Mouse (Mus musculus) retina, postnatal 1 day (tissue): ENCODE data around the gene Ptprb.

Experiments
- DNase-seq: peaks from one replicate; pipeline ENCODE4 v3.0.0-alpha.2; 2012

Gene Ptprb

GRCm38 (mm10) chr10:116300824-116301223 is 25.5 kb downstream of the Ptprb start:
- no peak for DNase-seq

DNA sequence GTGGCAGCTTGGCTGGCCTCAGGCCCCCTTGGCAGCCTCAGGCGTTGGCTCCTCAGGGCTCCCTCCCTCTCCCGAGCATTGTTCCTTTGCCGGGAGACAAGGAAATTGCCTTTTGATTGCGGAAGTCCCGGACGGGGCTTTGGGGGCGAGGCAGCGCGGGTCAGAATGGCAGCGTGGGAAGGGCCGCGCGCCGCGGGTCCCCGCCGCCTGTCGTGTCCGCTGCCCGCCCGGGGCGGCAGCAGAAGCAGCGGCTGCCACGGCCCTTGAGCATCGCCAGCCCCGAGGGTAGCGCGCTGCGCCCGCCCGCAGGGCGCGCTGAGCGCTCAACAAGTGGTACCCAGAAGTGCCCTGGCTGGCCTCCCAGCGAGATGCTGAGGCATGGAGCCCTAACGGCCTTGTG is 25.9 kb downstream of the Ptprb start:
- DNase-seq = peak; percentile 67

GRCm38 (mm10) chr10:116304355-116304754 is 29.0 kb downstream of the Ptprb start:
- DNase-seq = no peak

GRCm38 (mm10) chr10:116309460-116309859 is 34.1 kb downstream of the Ptprb start:
- no peak for DNase-seq

DNA sequence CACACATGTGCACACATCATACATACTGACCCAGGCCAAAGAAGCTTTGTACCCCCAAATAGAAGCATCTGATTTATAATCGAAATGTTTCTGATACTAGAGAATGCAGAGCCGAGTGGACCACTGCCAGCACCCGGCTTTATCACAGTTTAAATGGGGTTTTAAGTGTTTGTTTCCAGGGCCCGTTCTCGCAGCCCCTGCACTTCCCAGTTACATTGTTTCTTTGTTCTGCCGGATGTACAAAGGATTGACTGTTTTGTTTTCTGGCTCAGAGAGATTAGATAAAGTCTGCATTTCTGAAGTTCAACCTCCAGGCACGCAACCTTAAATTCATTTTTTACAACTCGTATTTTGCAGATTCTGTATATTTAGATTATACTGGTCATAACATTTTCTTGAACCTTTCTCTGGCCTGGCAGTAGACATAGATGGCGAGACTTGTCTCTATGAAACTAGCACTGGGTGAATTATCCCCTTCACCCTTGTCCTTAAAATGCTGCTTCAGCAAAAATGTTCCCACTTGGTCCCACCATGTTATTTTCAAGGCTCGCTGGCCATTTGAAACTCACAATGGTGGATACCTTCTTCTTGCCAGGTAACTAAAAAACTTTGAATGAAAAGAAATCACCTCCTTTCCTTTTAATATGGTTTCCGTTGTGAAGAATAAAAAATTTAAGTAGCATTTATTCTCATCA is 35.3 kb downstream of the Ptprb start:
- no peak for DNase-seq

DNA sequence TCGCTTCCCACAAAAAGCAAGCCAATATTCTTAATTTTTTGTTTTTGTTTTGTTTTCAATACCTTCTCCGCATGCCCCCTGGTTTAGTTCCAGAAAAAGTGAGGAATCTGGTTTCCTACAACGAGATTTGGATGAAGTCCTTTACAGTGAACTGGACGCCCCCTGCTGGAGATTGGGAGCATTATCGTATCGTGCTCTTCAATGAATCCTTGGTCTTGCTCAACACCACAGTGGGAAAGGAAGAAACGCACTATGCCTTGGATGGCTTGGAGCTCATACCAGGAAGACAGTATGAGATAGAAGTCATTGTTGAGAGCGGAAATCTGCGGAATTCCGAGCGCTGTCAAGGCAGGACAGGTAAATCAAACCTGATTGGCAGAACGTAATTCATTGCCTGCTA is 43.9 kb downstream of the Ptprb start:
- DNase-seq = peak; percentile 84

DNA sequence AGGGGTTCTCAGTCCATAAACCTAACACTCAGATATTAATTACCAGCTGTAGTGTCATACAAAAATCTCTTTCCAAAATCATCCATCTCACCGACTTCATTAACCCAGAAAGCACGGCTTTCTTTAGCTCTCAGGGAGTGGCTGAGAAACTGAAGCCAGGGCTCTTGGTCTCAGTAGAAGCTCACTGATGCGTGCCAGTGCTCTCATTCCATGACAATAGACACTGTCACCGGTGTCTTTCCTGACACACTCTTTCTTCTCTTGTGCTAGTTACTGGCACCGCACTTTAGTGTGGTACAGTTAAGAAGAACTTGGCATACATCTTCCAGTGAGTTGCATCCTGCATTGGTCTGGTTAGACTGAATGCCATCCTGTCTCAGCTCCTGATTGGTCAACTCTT is 53.8 kb downstream of the Ptprb start:
- DNase-seq = peak; percentile 86

DNA sequence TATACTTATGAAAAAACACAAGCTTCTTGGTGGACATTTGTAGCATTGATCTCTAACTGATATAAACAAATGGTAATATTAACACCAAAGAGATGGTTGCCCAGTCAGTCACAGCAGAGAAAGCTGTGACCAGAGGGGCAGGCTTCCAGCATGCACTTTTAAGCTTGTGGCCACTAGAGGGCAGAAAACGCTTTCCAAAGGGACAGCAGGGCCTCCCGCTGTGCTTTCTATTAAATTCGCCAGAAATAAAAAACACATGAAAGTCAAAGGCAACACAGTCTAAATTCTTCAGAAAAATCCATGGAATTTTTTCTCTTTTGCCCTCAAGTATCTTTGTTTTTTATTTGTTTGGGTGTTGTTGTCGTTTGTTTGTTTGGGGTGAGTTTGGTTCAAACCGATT is 55.1 kb downstream of the Ptprb start:
- peak; percentile 88 for DNase-seq

- peak; percentile 21 for DNase-seq
Observed at GRCm38 (mm10) chr10:116330961-116331510, 55.7 kb downstream of the Ptprb start.

GRCm38 (mm10) chr10:116333666-116334065 is 58.3 kb downstream of the Ptprb start:
- peak; percentile 17 for DNase-seq

- no peak for DNase-seq
Observed at GRCm38 (mm10) chr10:116334120-116334519, 58.8 kb downstream of the Ptprb start.

- DNase-seq = no peak
Observed at GRCm38 (mm10) chr10:116335328-116335727, 60.0 kb downstream of the Ptprb start.

GRCm38 (mm10) chr10:116341194-116341593 is 65.9 kb downstream of the Ptprb start:
- no peak for DNase-seq

DNA sequence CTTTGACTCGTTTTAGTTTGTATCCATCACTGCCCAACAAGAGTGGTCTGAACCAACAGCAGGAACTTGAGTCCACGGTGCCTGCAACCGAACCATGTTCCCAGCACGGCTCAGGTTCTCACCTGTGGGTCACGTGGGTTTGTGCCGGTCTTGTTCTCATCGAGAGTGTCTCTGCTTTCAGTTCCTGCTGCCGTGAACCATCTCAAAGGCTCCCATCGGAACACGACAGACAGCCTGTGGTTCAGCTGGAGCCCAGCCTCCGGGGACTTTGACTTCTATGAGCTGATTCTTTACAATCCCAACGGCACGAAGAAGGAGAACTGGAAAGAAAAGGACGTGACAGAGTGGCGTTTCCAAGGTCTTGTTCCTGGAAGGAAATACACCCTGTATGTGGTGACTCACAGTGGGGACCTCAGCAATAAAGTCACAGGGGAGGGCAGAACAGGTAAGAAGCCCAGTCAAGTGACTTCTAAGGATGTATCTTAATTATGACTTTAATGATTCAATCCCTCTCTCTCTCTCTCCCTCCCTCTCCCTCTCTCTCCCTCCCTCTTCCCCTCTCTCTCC is 71.4 kb downstream of the Ptprb start:
- no peak for DNase-seq

GRCm38 (mm10) chr10:116349004-116349403 is 73.7 kb downstream of the Ptprb start:
- no peak for DNase-seq

DNA sequence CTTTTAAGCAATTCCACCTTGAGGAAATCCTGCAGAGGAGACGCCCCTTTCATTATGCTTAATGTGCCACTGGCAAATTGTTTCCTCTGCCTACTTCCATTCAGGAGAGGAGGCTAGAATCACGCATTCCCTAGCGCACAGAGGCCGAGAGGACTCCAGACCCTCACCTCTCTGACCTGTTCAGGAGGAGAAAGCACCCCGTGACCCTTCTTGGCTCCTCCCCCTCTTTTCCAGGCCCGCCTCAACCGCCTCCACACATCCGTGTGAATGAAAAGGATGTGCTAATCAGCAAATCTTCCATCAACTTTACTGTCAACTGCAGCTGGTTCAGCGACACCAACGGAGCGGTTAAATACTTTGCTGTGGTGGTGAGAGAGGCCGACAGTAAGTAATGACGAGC is 75.2 kb downstream of the Ptprb start:
- peak; percentile 43 for DNase-seq

DNA sequence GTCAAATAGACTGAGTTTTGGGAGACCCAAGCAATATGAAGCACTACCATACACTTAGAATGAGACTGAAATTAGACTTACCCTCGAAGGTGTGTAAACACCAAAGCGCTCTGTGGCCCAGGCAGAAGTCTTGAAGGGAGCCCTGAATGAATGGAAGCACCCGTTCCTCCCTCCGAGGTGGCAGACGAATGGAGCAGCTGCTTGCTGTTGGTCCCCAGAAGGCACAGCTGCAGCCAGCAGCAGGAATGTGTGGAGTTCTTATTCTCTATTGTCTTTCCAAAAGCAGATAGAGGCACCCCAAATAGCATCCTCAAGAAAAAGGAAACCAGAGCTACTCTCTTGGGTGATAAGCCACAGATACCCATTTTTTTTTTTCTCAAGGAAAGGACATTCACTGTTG is 79.0 kb downstream of the Ptprb start:
- DNase-seq = no peak

DNA sequence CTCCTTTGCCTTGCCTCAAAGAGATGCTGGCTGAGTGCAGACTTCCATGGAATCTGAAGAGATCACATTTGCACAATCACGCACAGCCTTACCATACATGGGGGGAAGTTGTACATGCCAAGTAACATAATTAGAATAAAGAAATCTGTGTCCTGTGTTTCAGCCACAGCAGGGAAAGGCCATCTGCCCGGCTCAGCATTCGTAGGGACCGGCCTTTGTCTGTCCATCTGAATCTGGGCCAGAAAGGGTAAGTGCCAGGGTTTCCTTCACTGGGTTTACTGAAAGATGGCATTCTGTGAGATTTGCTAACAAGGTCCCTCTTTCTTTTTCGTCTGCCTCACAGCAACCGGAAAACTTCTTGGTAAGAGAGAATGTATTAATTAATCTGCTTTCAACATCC is 86.9 kb downstream of the Ptprb start:
- no peak for DNase-seq

GRCm38 (mm10) chr10:116362645-116363044 is 87.3 kb downstream of the Ptprb start:
- DNase-seq = no peak

- no peak for DNase-seq
Observed at GRCm38 (mm10) chr10:116364759-116365158, 89.4 kb downstream of the Ptprb start.

- no peak for DNase-seq
Observed at GRCm38 (mm10) chr10:116370991-116371725, 95.8 kb downstream of the Ptprb start.

DNA sequence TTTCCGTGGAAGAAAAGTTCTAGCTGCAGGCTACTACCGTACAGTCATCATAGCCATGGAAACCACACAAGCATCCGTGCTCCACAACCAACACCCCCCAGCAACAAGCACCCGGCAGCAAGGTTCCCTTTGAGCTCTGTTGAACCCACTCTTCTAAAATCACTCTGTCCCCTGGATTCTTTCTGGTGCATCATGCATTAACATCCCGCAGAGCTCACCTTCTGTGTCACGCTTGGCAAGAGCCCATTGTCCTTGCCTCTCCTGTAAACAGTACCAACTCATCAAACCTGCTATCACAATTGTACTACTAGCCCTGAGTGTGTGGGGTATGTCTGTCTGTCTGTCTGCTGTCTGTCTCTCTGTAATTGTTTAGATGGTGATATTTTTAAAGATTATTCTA is 98.8 kb downstream of the Ptprb start:
- DNase-seq = no peak

DNA sequence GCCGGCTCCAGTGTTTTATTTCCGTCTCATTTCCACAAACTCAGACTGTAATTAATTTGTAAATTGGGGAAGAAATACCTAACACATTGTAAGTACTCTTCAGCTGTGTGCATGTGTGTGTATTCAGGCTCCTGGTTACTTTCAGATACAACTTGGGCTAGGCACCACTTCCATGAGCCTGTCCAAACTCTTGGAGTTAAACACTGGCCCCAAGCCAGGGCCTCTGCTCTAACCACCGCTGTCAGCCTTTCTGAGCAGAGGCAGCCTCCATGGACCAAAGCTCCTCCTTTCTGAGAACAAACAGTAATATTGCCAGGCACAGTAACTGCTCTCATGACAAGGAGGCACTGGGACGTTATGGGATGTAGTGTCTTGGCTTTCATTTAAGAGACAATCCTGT is 101.5 kb downstream of the Ptprb start:
- DNase-seq = no peak
